Mouse (Mus musculus) heart, embryonic 13.5 days (tissue): ENCODE results near the gene Dnali1. TPM values are rescaled to one million over a fixed set of nuclear protein-coding genes. Genes with fewer than 3 reads are reported as not detected.

Experiments
- ATAC-seq: fragments of 200-750 bp; cut with Nextera tagmentation; 2 replicates; pipeline ENCODE4 v1.8.0; 2017; ENCODE audit warnings: moderate TSS enrichment; ENCODE audit not compliant: insufficient number of reproducible peaks, low FRiP score, low TSS enrichment; ENCODE audit errors: extremely low read depth
- H3K27ac ChIP-seq: fragments of 300-500 bp; sonication (generic); replicated peaks from 2 replicates; pipeline ENCODE4 v1.5.1; 2015; ENCODE audit warnings: moderate library complexity, mild to moderate bottlenecking, inconsistent platforms
- H3K27me3 ChIP-seq: fragments of 300-500 bp; sonication (generic); replicated peaks from 2 replicates; pipeline ENCODE4 v1.6.1; 2015; ENCODE audit warnings: mild to moderate bottlenecking, inconsistent platforms
- H3K36me3 ChIP-seq: fragments of 300-500 bp; sonication (generic); 2 replicates; pipeline ENCODE4 v1.6.1; 2015; ENCODE audit warnings: mild to moderate bottlenecking, inconsistent platforms
- H3K4me1 ChIP-seq: fragments of 300-500 bp; sonication (generic); 2 replicates; pipeline ENCODE4 v1.6.1; 2015; ENCODE audit warnings: inconsistent platforms
- H3K4me2 ChIP-seq: fragments of 300-500 bp; sonication (generic); 2 replicates; pipeline ENCODE4 v1.6.1; 2015; ENCODE audit warnings: inconsistent platforms, mild to moderate bottlenecking, moderate library complexity
- H3K4me3 ChIP-seq: fragments of 300-500 bp; sonication (generic); 2 replicates; pipeline ENCODE4 v1.5.1; 2015; ENCODE audit warnings: moderate library complexity, mild to moderate bottlenecking, inconsistent platforms
- H3K9ac ChIP-seq: fragments of 300-500 bp; sonication (generic); 2 replicates; pipeline ENCODE4 v1.6.1; 2015; ENCODE audit warnings: inconsistent platforms, mild to moderate bottlenecking, moderate library complexity
- H3K9me3 ChIP-seq: fragments of 300-500 bp; sonication (generic); 2 replicates; pipeline ENCODE4 v1.6.1; 2016; ENCODE audit warnings: inconsistent platforms
- WGBS: fragments of 180-500 bp; shearing (Covaris S2); methylation state at CpG from one replicate; pipeline ENCODE4 v1.1.7; 2015; ENCODE audit warnings: mixed read lengths; 5-methylcytosine and 5-hydroxymethylcytosine counted together
- polyA plus RNA-seq: library from polyadenylated mRNA; unstranded; fragments of >200 nt; fragmentation: Nextera tagmentation; extraction: Ambion mirVana; gene quantifications from 2 replicates; pipeline ENCODE4 v1.2.1, GENCODE M21; 2015

The Dnali1 gene
- polyA plus RNA-seq, result 0.11 and 0.13 TPM in 2 replicates

DNA sequence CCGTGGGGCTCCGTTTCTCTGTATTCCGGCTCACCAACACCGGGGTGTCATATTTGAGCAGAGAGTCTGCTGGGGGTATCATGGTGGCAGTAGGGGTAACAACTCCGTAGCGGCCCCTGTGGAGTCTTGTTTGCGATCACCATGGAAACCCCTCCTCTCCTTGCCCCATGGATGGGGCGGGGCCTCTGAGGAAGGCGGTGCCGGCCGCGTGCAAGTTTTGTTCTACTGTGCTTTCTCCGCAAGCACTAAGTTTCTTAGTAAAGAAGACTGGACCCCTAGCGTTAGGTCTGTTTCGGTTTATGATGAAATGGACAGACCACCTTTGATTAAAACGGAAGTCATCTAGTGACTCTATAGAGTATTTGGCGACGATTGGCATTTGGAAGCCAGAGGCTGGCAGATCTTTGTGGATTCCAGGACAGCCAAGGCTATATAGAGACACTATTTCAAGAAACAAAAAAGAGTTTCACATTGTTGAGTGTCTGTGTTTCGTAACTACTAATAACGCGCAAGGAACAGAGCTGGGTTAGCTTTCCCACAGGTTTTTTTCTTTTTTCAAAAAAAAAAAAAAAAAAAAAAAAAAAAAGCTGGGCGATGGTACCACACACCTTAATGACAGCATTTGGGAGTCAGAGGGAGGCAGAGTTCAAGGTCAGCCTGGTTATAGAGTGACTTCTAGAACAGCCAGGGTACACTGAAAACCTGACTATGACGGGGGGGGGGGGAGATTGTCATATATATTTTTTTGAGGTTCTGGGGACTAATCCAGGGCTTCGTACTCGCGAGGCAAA lies at the start of gene Dnali1:
Gene Dnali1 (minus strand): TSS at position 187 of the 791 bp plus-strand sequence.
- H3K27ac ChIP-seq, result peak within 1 kb of the TSS; percentile 71
- peak within 1 kb of the TSS; percentile 97 for H3K9ac ChIP-seq
- ATAC-seq, result no peak
- peaks cover 28% of the 10 kb centered on the region for H3K36me3 ChIP-seq
- H3K4me2 ChIP-seq, result peak within 1 kb of the TSS; percentile 90
- peaks cover 19% of the 10 kb centered on the region for H3K4me1 ChIP-seq
- 0 out of 2 replicates have a peak, but pooled peaks cover 4% of the 10 kb centered on the region for H3K27me3 ChIP-seq
- peak within 1 kb of the TSS; percentile 96 for H3K4me3 ChIP-seq
- no peaks in the 10 kb centered on the region for H3K9me3 ChIP-seq
- 3% methylated on average over 26 of the region's 26 CpGs for WGBS

DNA sequence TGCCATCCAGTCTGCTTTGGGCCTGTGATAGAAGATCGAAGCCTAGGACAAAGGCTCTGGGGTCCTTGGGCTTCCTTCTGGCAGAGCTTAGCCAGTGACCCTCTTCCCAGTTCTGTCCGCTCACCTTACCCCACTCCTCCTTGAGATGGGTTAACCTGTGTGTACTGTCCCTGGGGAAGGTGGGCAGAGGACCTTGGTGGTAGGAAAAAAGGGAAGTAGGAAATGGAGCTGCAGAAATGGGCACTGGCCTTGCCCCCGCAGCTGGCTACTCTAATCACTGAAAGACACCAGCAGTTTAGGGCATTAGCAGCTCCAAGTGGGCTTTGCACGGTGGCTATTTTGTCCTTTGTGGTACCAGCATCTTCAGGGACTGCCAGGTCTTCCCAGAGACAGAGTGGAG lies 49.6 kb upstream of the Dnali1 start:
- Histone ChIP-seq H3K27me3 (no peaks in the 10 kb centered on the region), H3K4me1 (peaks cover 26% of the 10 kb centered on the region), H3K27ac (no peak overlapping the region), H3K4me2 (0 out of 2 replicates have a peak overlapping the region, but pooled peaks have one; percentile 10), H3K9ac (peak overlapping the region; percentile 41; the same call in 1 of the 2 replicates), H3K9me3 (no peaks in the 10 kb centered on the region), H3K4me3 (no peak overlapping the region), H3K36me3 (peaks cover 22% of the 10 kb centered on the region)
- ATAC-seq, result no peak
- 67% methylated on average over 4 of the region's 4 CpGs for WGBS

DNA sequence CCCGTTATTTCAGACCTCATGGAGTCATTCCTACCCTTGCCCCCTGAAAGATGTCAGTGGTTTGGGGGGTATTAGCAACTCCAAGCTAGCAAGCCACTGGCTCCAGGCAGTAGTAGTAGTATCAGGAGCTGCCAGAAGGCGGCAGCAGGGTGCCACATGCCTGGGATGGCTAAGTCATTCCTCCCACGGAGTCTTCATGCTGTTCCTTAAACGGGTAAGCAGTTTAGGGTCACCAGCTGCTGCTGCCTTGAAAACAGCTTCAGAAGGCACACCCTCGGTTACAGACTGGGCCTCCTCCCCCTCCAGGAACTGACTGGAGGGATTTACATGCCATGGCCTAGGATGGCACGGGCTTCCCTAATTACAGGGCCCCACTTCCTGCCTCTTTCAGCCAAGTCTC lies 49.1 kb upstream of the Dnali1 start:
- no peaks in the 10 kb centered on the region for H3K9me3 ChIP-seq
- 13% methylated on average over 6 of the region's 6 CpGs for WGBS
- H3K4me3 ChIP-seq, result no peak overlapping the region
- H3K9ac ChIP-seq, result peak overlapping the region; percentile 41; the same call in 1 of the 2 replicates
- H3K27me3 ChIP-seq, result no peaks in the 10 kb centered on the region
- peaks cover 22% of the 10 kb centered on the region for H3K36me3 ChIP-seq
- peaks cover 26% of the 10 kb centered on the region for H3K4me1 ChIP-seq
- H3K27ac ChIP-seq, result no peak overlapping the region
- H3K4me2 ChIP-seq, result 0 out of 2 replicates have a peak overlapping the region, but pooled peaks have one; percentile 10
- ATAC-seq, result no peak

DNA sequence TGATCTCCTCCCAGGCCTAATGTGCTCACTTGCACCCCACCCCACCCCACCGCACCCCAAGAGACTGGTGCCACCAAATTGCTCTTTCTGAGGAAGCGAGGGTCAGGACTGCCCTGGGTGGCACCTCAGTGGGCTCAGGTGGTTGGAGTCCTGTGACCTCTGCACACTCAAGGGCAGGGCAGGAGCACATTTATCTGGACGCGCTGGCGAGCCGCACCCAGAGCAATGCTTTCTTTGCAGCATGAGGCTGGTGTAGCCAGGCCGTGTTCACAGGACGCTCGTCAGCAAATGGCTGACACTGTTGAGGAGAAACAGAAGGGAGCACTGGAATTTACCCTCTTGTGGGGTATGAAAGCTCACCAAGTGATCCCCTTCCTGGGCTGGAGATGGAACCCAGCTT lies 39.9 kb upstream of the Dnali1 start:
- Histone ChIP-seq H3K27me3 (no peaks in the 10 kb centered on the region), H3K4me1 (peaks cover 6% of the 10 kb centered on the region; the same call in 1 of the 2 replicates), H3K4me2 (no peak overlapping the region), H3K36me3 (peaks cover 58% of the 10 kb centered on the region), H3K9me3 (no peaks in the 10 kb centered on the region), H3K27ac (no peak overlapping the region; the same call in 1 of the 2 replicates), H3K9ac (0 out of 2 replicates have a peak overlapping the region, but pooled peaks have one; percentile 37), H3K4me3 (no peak overlapping the region)
- ATAC-seq, result no peak
- WGBS, result 65% methylated on average over 9 of the region's 9 CpGs

DNA sequence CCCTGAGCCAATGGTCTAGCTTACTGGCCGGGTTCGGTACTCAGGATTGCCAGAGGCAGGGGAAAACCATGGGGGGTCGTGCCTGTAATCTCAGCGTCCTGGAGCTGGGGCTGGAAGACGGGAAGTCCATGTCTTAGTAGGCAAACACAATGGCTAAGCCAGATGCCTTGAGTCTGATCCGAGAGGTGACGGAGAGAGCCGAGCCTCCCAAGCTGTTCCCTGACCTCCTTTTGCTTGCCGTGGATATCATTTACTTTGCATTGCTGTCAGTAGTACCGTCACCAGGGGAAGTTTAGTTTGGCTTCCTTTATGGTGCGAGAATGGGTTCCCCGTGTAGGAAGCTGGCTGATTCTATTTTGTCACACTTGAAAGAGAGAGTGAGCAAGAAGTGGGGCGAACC lies 35.8 kb upstream of the Dnali1 start:
- Histone ChIP-seq H3K27me3 (no peaks in the 10 kb centered on the region), H3K9me3 (no peaks in the 10 kb centered on the region), H3K4me1 (peaks cover 6% of the 10 kb centered on the region; the same call in 1 of the 2 replicates), H3K4me2 (no peak overlapping the region), H3K4me3 (no peak overlapping the region), H3K36me3 (peaks cover 38% of the 10 kb centered on the region), H3K9ac (no peak overlapping the region), H3K27ac (no peak overlapping the region)
- ATAC-seq, result no peak
- 66% methylated on average over 13 of the region's 13 CpGs for WGBS

DNA sequence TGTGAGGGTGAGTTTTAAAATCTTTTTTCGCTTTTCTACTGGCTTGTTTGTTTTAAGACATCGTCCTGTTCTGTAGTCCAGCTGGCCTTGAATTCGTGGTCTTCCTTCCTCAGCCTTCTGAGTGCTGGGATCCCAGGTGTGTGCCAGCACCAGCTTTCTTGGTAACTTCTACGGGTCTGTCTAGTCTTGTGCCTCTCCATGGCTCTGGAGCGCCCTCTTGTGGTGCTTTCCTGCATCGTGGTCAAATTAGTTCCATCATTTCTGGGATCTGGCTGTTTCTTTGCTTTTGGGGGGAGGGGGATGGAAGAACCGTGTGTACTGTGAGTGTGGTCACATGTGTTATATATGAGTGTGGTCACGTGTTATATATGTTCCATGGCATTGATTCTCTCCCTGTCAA lies 34.0 kb upstream of the Dnali1 start:
- Histone ChIP-seq H3K9me3 (no peaks in the 10 kb centered on the region), H3K4me1 (no peaks in the 10 kb centered on the region), H3K9ac (no peak overlapping the region), H3K27ac (no peak overlapping the region), H3K27me3 (no peaks in the 10 kb centered on the region), H3K4me2 (no peak overlapping the region), H3K4me3 (no peak overlapping the region), H3K36me3 (peaks cover 35% of the 10 kb centered on the region)
- WGBS, result 11% methylated on average over 8 of the region's 8 CpGs
- no peak for ATAC-seq

DNA sequence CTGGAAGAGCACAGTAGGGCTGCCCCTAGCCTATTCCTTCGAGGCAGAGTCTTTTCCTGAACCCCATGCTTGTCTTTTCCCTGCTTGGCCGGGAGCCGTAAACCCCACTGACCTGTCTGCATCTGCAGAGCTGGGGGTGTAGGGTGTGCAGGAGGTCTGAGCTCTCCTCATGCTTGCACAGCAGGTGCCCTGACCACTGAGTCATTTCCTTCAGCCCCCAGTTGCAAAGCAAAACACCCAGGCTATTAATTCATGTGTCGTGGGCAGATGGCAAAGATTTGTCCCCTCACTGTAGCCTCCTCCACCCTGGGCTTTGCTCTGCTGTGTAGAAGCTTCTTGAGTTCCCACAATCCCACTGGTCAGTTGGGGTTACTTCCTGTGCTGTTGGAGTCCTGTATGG lies 31.9 kb upstream of the Dnali1 start:
- H3K27me3 ChIP-seq, result no peaks in the 10 kb centered on the region
- no peak overlapping the region for H3K27ac ChIP-seq
- no peaks in the 10 kb centered on the region for H3K4me1 ChIP-seq
- ATAC-seq, result no peak
- peaks cover 23% of the 10 kb centered on the region for H3K36me3 ChIP-seq
- H3K4me2 ChIP-seq, result no peak overlapping the region
- no peaks in the 10 kb centered on the region for H3K9me3 ChIP-seq
- H3K9ac ChIP-seq, result no peak overlapping the region
- 78% methylated on average over 4 of the region's 4 CpGs for WGBS
- no peak overlapping the region for H3K4me3 ChIP-seq

DNA sequence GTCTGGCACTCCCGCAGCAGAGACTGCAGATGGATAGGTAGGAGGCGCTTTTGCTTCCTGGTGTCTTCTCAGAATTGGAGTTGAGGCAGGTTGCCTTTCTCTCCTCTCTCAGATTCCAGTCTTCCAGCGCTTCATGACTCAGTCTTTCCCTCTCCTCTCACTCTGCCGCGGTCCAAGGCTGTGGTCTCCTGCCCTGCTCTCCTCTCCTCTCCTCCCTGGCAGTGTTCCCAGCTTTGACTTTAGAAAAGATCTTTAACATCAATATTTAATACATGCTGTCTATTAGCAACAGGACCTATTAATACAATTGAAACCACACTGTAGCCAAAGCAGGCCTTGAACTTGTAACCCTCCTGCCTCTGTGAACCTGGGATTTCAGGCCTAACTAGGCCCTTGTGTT lies 30.6 kb upstream of the Dnali1 start:
- peaks cover 29% of the 10 kb centered on the region for H3K36me3 ChIP-seq
- ATAC-seq, result no peak
- no peak overlapping the region for H3K27ac ChIP-seq
- H3K4me3 ChIP-seq, result no peak overlapping the region
- H3K27me3 ChIP-seq, result no peaks in the 10 kb centered on the region
- no peaks in the 10 kb centered on the region for H3K9me3 ChIP-seq
- no peak overlapping the region for H3K4me2 ChIP-seq
- no peaks in the 10 kb centered on the region for H3K4me1 ChIP-seq
- no peak overlapping the region for H3K9ac ChIP-seq
- WGBS, result 88% methylated on average over 5 of the region's 5 CpGs

DNA sequence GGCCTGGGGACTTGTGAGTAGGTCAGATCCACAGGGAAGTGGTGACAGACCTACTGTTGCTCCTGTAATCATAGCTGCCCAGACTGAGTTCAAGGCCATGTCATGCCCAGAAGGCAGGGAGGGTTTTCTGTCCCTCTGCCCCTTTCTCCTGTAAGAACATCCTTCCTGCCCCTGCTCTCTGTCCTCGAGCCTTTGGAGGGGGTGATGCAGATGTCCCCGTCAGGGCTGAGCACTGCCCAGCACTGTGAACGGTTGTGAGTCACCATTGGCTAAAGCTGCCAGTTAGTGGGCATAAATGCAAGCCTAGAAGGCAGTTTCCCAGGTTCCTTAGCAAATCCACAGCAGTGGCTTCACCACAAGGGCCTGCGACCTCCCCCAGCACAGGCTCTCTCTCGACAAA lies 27.5 kb upstream of the Dnali1 start:
- Histone ChIP-seq H3K9me3 (no peaks in the 10 kb centered on the region), H3K4me3 (no peak overlapping the region), H3K4me1 (no peaks in the 10 kb centered on the region), H3K27ac (no peak overlapping the region), H3K4me2 (no peak overlapping the region), H3K27me3 (no peaks in the 10 kb centered on the region), H3K9ac (no peak overlapping the region), H3K36me3 (peaks cover 60% of the 10 kb centered on the region)
- WGBS, result 90% methylated on average over 5 of the region's 5 CpGs
- ATAC-seq, result no peak

DNA sequence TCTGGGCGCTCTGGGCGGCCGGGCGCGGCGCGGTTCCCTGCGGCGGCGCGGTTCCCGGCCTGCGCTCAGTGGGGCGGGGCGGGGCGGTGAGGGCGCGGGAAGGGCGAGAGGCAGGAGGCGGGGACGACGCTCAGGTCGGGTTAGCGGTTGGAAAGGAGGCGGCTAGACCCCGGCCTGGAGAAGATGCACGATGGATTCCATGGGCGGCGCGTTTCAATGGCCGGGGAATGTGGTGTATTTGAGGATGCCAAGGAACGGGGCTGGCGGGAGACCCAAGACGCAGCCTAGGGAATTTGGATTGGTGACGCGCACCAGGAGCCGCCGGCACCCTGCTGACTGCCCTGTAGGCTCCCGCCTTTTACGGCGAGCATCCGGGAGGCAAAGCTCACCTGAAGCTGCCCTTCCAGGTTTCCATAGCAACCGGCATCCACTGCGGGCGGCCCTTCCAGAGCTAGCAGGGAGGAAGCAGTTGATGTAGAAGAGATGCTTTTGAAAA lies 19.9 kb upstream of the Dnali1 start:
- peak overlapping the region; percentile 84 for H3K4me3 ChIP-seq
- ATAC-seq, result peak; percentile 83
- H3K4me2 ChIP-seq, result peak overlapping the region; percentile 92
- peaks cover 19% of the 10 kb centered on the region for H3K4me1 ChIP-seq
- H3K27me3 ChIP-seq, result no peaks in the 10 kb centered on the region
- peaks cover 55% of the 10 kb centered on the region for H3K36me3 ChIP-seq
- H3K9me3 ChIP-seq, result no peaks in the 10 kb centered on the region
- peak overlapping the region; percentile 93 for H3K9ac ChIP-seq
- WGBS, result under 1% methylated on average over 45 of the region's 45 CpGs
- peak overlapping the region; percentile 98 for H3K27ac ChIP-seq

DNA sequence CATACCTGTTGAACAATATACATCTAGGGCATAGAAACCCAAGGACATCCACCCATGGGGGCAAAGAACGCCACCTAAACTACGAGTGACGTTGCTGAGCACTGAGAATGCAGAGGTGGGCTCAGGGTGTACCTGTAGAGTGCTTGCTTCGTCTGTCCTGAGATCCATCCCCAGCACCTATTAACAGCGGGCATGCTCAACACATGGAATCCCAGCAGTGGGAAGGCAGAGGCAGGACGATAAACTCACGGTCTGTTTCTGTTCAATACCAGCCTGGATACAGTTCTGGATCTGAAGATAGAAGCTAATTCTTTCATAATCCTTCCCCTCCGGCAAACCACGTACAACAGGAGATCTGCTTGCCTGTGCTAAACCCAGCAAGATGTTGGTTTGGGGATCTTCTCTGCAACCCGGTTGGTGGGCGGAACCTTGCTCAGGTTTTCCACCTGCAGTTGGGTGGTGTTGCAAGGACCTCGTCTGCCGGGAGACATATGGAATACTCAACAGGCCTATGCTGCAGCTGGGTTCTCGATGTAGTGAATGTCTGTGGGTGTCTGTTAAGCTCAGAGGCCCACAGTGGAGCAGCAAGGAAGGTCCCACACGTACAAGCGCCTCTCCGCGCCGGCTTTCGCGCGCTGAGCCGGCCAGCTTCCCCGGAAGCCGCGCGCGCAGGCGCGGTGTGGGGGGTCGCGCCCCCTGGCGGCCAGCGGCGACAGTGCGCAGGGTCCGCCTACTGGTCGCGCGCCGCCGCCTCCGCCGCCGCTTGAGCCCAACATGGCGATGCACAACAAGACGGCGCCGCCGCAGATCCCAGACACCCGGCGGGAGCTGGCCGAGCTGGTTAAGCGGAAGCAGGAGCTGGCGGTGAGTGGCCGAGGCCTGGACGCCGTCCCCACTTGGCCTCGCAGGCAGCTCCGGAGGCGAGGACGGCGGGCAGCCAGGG lies 19.2 kb upstream of the Dnali1 start, which contains the start of gene Meaf6:
Gene Meaf6 (plus strand): TSS at position 732 of the 943 bp plus-strand sequence.
- Histone ChIP-seq H3K36me3 (peaks cover 48% of the 10 kb centered on the region), H3K4me1 (peaks cover 19% of the 10 kb centered on the region), H3K4me2 (peak within 1 kb of the TSS; percentile 92), H3K27ac (peak within 1 kb of the TSS; percentile 98), H3K9ac (peak within 1 kb of the TSS; percentile 93), H3K9me3 (no peaks in the 10 kb centered on the region), H3K4me3 (peak within 1 kb of the TSS; percentile 84), H3K27me3 (no peaks in the 10 kb centered on the region)
- WGBS, result 2% methylated on average over 63 of the region's 63 CpGs
- peak; percentile 88 for ATAC-seq
